Mouse (Mus musculus) lung, embryonic 15.5 days (tissue): ENCODE data around the gene Ptprn2. TPM values are rescaled to one million over a fixed set of nuclear protein-coding genes. Genes with fewer than 3 reads are reported as not detected.

Experiments
- ATAC-seq: fragments of 200-750 bp; cut with Nextera tagmentation; 2 replicates; pipeline ENCODE4 v1.8.0; 2017; ENCODE audit warnings: moderate number of reproducible peaks, borderline replicate concordance; ENCODE audit not compliant: low FRiP score, low TSS enrichment; ENCODE audit errors: extremely low read depth
- H3K27ac ChIP-seq: fragments of 300-500 bp; sonication (generic); 2 replicates; pipeline ENCODE4 v1.5.1; 2015; ENCODE audit warnings: moderate library complexity, mild to moderate bottlenecking, inconsistent platforms
- H3K27me3 ChIP-seq: fragments of 300-500 bp; sonication (generic); 2 replicates; pipeline ENCODE4 v1.6.1; 2015; ENCODE audit warnings: inconsistent platforms
- H3K36me3 ChIP-seq: fragments of 300-500 bp; sonication (generic); 2 replicates; pipeline ENCODE4 v1.6.1; 2015; ENCODE audit warnings: inconsistent platforms
- H3K4me1 ChIP-seq: fragments of 300-500 bp; sonication (generic); 2 replicates; pipeline ENCODE4 v1.6.1; 2015; ENCODE audit warnings: inconsistent platforms
- H3K4me2 ChIP-seq: fragments of 300-500 bp; sonication (generic); 2 replicates; pipeline ENCODE4 v1.6.1; 2015; ENCODE audit warnings: inconsistent platforms, mild to moderate bottlenecking, moderate library complexity
- H3K4me3 ChIP-seq: fragments of 300-500 bp; sonication (generic); 2 replicates; pipeline ENCODE4 v1.5.1; 2015; ENCODE audit warnings: mild to moderate bottlenecking, inconsistent platforms
- H3K9ac ChIP-seq: fragments of 300-500 bp; sonication (generic); 2 replicates; pipeline ENCODE4 v1.6.1; 2015; ENCODE audit warnings: inconsistent platforms
- H3K9me3 ChIP-seq: fragments of 300-500 bp; sonication (generic); 2 replicates; pipeline ENCODE4 v1.6.1; 2016; ENCODE audit warnings: inconsistent platforms
- WGBS: fragments of 180-500 bp; shearing (Covaris S2); methylation state at CpG from one replicate; pipeline ENCODE4 v1.1.7; 2015; 5-methylcytosine and 5-hydroxymethylcytosine counted together
- polyA plus RNA-seq: library from polyadenylated mRNA; unstranded; fragments of >200 nt; fragmentation: Nextera tagmentation; extraction: Ambion mirVana; gene quantifications from 2 replicates; pipeline ENCODE4 v1.2.1, GENCODE M21; 2015

Gene Ptprn2
- polyA plus RNA-seq, 1 experiment from 2014 or later: 0.16 TPM

DNA sequence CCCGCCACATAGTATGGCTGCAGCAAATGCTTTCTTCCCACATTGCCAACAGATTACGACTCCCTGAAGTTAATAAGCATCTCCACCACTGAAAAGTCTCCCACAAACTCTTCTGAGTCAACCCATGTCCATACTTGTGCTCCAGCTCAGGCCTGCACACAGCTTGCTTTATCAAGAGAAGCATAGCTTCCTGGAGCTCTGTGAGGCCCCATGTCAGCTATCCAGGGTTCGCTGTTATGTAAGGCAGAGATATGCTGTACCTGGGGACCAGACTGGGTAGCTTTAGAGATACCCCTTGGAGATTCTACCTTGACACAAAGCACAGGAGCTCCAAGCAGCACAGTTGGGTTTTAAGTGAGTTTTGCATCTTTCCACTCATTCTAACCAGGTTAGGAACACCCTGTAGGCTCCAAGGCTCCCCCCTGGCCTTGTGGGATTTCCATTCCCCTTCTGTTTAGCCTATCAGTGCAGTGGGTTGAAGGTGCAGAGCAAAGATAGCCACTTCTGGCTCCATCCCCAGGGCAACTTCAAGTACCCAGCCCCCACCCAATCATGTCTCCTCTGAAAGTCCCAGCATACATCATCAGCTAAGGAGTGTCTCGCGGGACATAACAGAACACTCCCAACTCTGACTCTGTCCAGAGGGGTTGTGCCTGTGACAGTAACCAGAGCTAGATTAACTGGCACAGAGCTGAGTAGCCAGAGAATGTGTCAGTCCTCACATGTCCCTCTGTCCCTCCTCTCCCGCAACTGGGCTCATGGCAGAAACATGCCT is 572.9 kb downstream of the Ptprn2 start:
- ATAC-seq: peak; percentile 24; the same call in 1 of the 2 replicates
- Histone ChIP-seq H3K36me3 (no peaks in the 10 kb centered on the region), H3K4me3 (no peak overlapping the region), H3K9me3 (no peaks in the 10 kb centered on the region), H3K27ac (no peak overlapping the region), H3K27me3 (no peaks in the 10 kb centered on the region), H3K4me2 (no peak overlapping the region), H3K9ac (no peak overlapping the region), H3K4me1 (no peaks in the 10 kb centered on the region)
- WGBS: 79% methylated on average over 6 of the region's 6 CpGs

DNA sequence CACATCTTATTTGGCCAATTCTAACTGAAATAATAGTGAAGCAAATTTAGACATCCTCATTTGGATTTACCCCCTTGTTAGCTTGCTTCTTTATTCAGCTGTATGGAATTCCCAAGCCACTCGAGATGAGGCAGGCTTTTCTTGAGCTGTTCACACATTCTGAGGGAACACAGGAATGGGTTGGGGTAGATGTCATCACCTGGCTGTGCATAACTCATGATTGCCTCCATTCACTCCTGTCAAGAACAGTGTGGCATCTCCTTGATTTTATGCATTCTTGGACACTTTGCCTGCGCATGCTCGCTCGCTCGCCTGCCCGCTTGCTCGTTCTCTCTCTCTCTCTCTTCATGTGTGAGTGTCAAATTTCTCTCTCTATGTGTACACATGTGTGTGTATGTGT is 573.5 kb downstream of the Ptprn2 start:
- Histone ChIP-seq H3K36me3 (no peaks in the 10 kb centered on the region), H3K4me1 (no peaks in the 10 kb centered on the region), H3K27ac (no peak overlapping the region), H3K9me3 (no peaks in the 10 kb centered on the region), H3K4me2 (no peak overlapping the region), H3K4me3 (no peak overlapping the region), H3K27me3 (no peaks in the 10 kb centered on the region), H3K9ac (no peak overlapping the region)
- ATAC-seq: no peak
- 76% methylated on average over 7 of the region's 7 CpGs for WGBS

DNA sequence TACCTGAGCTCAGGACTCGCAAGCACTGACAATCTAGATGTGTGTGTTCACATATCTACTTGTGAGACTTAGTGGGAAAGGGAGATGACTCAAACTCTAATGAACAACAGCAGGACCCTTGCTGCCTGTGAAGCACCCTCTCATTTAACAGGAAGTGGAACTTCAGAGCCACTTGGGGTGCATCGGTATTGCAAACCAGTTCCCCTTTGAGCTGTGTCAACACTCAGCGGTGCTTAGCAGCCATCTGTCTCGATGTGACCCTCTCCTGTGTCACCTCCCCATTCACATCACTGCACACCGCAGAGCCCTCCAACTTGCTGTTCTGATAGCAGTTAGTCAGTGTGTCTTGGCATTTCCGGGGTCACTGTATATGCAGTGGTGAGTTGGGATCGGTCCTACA is 592.1 kb downstream of the Ptprn2 start:
- ATAC-seq: 0 out of 2 replicates have a peak, but pooled peaks have one; percentile 35
- H3K4me1 ChIP-seq: no peaks in the 10 kb centered on the region
- no peaks in the 10 kb centered on the region for H3K27me3 ChIP-seq
- H3K9me3 ChIP-seq: no peaks in the 10 kb centered on the region
- 34% methylated on average over 7 of the region's 7 CpGs for WGBS
- H3K4me2 ChIP-seq: no peak overlapping the region
- no peak overlapping the region for H3K9ac ChIP-seq
- H3K27ac ChIP-seq: no peak overlapping the region
- no peak overlapping the region for H3K4me3 ChIP-seq
- no peaks in the 10 kb centered on the region for H3K36me3 ChIP-seq

DNA sequence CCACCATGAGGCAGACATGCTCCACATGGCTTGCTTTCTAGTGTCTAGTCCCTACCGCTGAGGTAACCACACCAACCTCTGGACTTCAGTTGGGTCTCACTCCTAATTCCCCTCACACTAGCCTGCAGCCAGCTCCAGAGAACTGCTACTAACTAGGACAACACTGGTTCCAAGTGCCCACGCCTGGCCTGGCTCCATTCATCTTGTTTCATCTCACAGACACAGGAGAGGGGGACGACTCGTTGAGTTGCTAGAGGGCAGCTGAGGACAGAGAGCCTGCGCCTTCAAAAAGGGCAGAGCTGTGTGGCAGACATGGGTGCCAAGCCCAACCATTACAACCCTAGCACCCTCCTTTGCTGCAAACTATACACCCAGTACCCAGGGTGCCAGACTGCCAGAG is 593.4 kb downstream of the Ptprn2 start:
- Histone ChIP-seq H3K9me3 (no peaks in the 10 kb centered on the region), H3K27ac (no peak overlapping the region), H3K4me1 (peaks cover 3% of the 10 kb centered on the region; the same call in 1 of the 2 replicates), H3K9ac (no peak overlapping the region), H3K36me3 (no peaks in the 10 kb centered on the region), H3K4me3 (no peak overlapping the region), H3K27me3 (no peaks in the 10 kb centered on the region), H3K4me2 (no peak overlapping the region)
- WGBS: 70% methylated on average over 5 of the region's 5 CpGs
- ATAC-seq: no peak

DNA sequence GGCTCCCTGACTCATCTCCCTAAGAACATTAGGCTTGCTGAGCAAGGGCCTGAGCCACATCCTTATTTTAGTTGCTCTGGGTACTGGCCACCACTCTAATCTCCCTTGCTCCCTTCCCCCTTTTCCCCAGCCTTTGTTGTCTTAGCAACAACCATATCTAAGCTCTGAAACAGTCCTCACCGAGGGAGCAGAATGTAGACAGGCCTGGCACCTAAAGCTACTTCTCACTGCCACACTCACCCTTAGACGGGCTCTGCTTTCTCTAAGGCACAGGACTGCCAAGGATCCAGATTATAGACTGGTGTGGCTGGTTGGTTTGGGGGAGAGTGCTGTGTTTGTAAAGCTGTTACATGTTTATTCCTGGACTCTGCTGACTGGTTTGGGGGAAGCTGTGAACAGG is 594.2 kb downstream of the Ptprn2 start:
- 44% methylated on average over 2 of the region's 2 CpGs for WGBS
- H3K9me3 ChIP-seq: no peaks in the 10 kb centered on the region

DNA sequence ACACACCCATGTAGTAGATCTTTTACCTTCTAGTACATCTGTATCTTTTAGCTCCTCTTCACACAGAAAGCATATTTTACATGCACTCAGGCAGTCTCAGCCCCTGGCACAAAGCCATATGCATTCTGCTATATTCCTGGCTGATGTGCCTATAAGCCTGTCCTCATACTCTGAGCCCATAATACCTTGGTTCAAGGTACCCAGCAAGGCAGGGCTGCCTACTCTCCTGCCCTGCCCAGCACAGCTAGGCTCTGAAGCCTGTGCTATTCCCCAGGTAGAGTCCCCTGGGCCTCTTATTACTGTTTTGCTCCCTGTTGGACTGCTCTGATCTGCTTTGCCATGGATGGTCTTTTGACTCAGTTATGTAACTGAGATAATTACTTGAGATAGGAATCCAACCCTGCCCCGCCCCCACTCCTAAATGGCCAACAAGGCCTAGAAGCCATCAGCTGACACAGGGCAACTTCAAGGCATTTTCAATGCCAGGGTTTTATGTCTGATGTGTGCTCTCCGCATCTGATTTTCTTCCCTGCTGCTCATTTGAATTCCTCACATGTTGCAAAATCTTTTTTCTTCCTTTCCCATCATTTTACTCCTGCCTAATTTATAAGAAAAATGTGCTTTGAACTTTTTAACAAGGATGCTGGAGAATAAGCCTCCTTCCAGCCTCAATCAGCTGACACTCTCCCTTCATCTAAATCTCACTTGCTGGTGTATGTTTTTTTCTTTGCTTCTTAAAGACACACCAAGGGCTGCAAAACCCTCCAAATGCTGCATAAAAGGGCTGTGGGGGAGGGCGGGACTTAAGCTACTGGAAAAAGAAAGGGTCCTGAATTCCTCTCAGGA is 598.6 kb downstream of the Ptprn2 start:
- Histone ChIP-seq H3K27ac (no peak overlapping the region), H3K27me3 (no peaks in the 10 kb centered on the region), H3K9me3 (no peaks in the 10 kb centered on the region), H3K4me3 (no peak overlapping the region), H3K4me2 (no peak overlapping the region), H3K9ac (no peak overlapping the region), H3K4me1 (peaks cover 16% of the 10 kb centered on the region; the same call in 1 of the 2 replicates), H3K36me3 (no peaks in the 10 kb centered on the region)
- 70% methylated on average over 3 of the region's 3 CpGs for WGBS
- ATAC-seq: no peak

More for the DNA sequence above, 594.2 kb downstream of the Ptprn2 start:
- no peak overlapping the region for H3K9ac ChIP-seq
- H3K27ac ChIP-seq: no peak overlapping the region
- H3K4me2 ChIP-seq: no peak overlapping the region
- H3K27me3 ChIP-seq: no peaks in the 10 kb centered on the region
- ATAC-seq: no peak
- H3K36me3 ChIP-seq: no peaks in the 10 kb centered on the region
- peaks cover 8% of the 10 kb centered on the region; the same call in 1 of the 2 replicates for H3K4me1 ChIP-seq
- H3K4me3 ChIP-seq: no peak overlapping the region

DNA sequence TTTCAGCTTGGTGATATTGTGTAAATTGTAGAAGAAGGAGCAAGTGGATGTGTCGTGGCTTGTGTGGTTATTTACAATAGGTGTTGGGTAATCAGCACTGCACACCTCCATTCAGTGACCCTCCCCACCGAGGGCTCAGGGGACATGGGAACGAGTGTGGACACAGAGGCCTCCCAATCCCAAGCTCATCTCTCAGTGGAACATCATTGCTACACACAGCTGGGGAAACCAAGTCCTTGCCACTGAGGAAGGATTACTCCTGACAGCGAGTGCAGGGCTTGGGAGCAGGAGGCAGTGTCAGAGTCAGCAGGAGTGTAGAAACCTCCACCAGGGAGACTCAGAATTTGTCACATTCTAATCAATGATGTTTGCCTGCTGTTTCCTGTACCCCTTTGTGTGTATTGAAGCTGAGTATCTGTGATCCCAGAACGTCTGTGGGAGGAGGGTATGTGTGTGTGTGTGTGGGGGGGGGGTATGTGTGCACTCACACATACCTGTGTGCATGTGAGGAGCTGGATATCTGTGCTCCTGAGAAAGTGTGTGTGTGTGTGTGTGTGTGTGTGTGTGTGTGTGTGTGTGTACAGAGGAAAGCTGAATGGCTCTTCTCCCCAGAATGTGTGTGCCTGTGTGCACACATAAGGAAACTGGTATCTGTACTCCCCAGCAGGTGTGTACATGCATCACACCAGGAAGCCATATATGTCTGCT is 599.3 kb downstream of the Ptprn2 start:
- H3K4me1 ChIP-seq: peaks cover 16% of the 10 kb centered on the region; the same call in 1 of the 2 replicates
- no peak overlapping the region for H3K4me3 ChIP-seq
- H3K4me2 ChIP-seq: no peak overlapping the region
- WGBS: 33% methylated on average over 5 of the region's 5 CpGs
- no peak overlapping the region for H3K9ac ChIP-seq
- H3K36me3 ChIP-seq: no peaks in the 10 kb centered on the region
- H3K27me3 ChIP-seq: no peaks in the 10 kb centered on the region
- no peak for ATAC-seq
- H3K9me3 ChIP-seq: no peaks in the 10 kb centered on the region
- H3K27ac ChIP-seq: no peak overlapping the region

DNA sequence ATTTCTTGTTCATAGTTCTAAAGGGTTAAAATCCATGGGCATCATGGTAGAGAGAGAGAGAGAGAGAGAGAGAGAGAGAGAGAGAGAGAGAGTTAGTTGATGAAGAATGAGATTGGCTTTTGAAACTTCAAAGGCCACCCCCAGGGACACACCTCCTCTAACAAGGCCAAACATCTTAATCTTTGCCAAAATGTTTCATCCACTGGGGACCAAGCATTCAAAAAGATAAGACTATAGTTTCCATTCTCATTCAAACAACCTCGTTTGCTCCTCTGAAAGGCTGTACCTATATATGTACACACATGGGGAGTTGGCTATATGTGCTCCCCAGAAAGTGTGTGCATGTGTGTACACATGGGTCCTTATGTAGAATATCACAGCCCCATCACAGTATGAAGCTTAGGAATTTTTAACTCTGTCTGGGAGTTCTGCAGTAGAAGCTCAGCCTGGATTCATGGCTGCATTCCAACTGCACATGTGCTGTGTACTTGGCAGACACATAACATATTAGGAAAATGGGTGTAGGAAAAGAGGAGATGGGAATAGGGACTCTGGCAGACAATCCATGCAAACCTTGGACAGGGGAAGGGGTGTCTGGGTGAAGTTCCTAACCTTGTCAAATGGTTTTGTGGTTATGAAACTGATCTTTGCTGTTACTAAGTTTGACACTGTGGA is 600.3 kb downstream of the Ptprn2 start:
- Histone ChIP-seq H3K27me3 (no peaks in the 10 kb centered on the region), H3K27ac (no peak overlapping the region), H3K9ac (no peak overlapping the region), H3K4me3 (no peak overlapping the region), H3K36me3 (no peaks in the 10 kb centered on the region), H3K4me2 (no peak overlapping the region), H3K9me3 (no peaks in the 10 kb centered on the region), H3K4me1 (peaks cover 16% of the 10 kb centered on the region; the same call in 1 of the 2 replicates)
- WGBS: 27% methylated on average over 1 of the region's 1 CpGs
- ATAC-seq: peak; percentile 67; the same call in 1 of the 2 replicates

DNA sequence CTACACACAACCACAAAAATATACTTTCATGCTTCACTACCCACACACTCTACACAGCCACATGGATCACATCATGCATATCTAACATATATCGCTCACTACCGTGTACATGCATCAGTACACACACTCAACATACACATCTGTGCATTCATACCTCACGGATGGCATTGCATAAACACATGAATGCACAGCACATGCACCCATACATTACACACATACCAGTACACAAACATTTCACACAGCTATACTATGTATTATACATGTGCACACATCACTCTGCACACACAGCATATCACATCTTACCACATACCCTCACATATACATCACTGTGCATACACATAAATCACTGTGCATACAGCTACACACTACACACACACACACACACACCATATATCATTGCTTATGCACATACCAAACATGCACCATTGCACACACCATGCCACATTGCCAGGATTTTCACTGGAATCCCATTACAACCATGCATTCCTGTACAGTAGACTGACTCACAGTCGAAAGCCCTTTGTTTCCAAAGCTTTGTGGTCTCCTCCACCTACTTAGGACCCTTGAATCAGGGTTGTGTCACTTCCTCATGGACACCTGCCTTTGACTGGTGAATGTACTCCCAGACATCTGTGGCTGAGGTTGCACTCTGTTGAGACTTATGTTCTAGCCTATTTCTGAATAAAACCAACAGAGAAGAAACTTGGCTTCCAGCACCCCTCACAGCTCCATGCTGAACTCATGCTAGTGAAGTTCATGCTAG is 607.0 kb downstream of the Ptprn2 start:
- H3K4me1 ChIP-seq: no peaks in the 10 kb centered on the region
- H3K27me3 ChIP-seq: no peaks in the 10 kb centered on the region
- no peak for ATAC-seq
- H3K27ac ChIP-seq: no peak overlapping the region
- no peak overlapping the region for H3K4me3 ChIP-seq
- 88% methylated on average over 4 of the region's 4 CpGs for WGBS
- H3K4me2 ChIP-seq: no peak overlapping the region
- no peaks in the 10 kb centered on the region for H3K36me3 ChIP-seq
- no peaks in the 10 kb centered on the region for H3K9me3 ChIP-seq
- no peak overlapping the region for H3K9ac ChIP-seq

DNA sequence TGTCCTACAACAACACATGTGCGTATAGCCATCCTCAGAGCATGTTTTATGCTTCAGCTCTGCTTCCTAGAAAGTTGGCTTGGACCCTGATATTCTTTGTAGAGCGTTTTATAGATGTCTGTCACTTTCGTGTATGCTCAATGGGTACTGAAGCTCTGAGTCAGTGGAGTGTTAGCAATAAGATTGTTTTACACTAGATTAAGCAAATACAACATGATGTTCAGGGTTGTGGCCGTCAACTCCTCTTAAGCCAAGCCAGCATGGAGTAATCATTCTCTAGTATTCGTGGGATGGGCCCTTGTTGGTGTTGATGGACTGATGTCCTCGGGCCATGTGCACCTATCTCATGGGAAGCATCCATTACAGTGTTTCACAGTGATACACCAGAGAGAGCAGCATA is 610.4 kb downstream of the Ptprn2 start:
- H3K4me3 ChIP-seq: no peak overlapping the region
- no peaks in the 10 kb centered on the region for H3K9me3 ChIP-seq
- no peak overlapping the region for H3K9ac ChIP-seq
- no peak overlapping the region for H3K27ac ChIP-seq
- no peak overlapping the region for H3K4me2 ChIP-seq
- H3K4me1 ChIP-seq: no peaks in the 10 kb centered on the region
- WGBS: 69% methylated on average over 6 of the region's 6 CpGs
- ATAC-seq: no peak
- H3K36me3 ChIP-seq: no peaks in the 10 kb centered on the region
- no peaks in the 10 kb centered on the region for H3K27me3 ChIP-seq

DNA sequence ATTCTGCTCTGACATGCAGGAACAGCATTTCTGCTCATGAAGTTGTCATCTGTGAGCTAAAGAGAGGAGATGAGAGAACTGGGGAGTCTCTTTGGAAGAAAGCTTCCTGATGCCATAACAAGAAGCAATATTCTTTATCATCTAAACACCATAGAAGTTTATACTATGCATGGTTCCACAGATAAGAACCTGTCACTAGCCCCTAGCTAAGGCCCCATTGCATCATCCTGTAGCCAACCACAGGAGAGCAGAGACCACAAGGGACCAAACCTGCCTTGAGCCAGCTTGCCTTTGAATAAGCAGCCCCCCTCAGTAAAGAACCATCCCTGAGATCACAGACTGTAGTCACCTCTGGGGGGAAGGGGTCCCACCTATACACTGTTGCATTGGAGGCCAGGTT is 612.8 kb downstream of the Ptprn2 start:
- Histone ChIP-seq H3K4me1 (no peaks in the 10 kb centered on the region), H3K9me3 (no peaks in the 10 kb centered on the region), H3K4me3 (no peak overlapping the region), H3K4me2 (no peak overlapping the region), H3K27me3 (no peaks in the 10 kb centered on the region), H3K9ac (no peak overlapping the region), H3K27ac (no peak overlapping the region), H3K36me3 (no peaks in the 10 kb centered on the region)
- no peak for ATAC-seq
